Mouse (Mus musculus): ENCODE results near the gene Tnfsfm13.

The Tnfsfm13 gene

GRCm38 (mm10) chr11:69657462-69657881, 38.4 kb downstream of the Tnfsfm13 start:
- ChIA-PET POLR2A (interaction anchor here (0.5 to 17.2 kb wide), 49 partner anchors 7 to 334 kb away, joined by 3 to 592 read pairs (median 5); partner anchors contain the start of genes Cd68 (in 4 of the 4), Fxr2 (in 3 of the 4), Senp3 (in 3 of the 4) and Eif4a1 (in 2 of the 4)), CTCF (interaction anchor here (0.6 to 6.0 kb wide), 32 partner anchors 8 to 229 kb away, joined by 3 to 111 read pairs (median 4); partner anchors contain the start of genes Cd68 (in 3 of the 4), Fxr2 (in 3 of the 4), Fgf11 (in 1 of the 4) and Senp3 (in 1 of the 4))

- ChIA-PET CTCF (interaction anchor here (0.5 to 6.0 kb wide), 38 partner anchors 8 to 304 kb away, joined by 3 to 111 read pairs (median 4); partner anchors contain the start of genes Cd68 (in 3 of the 4), Fxr2 (in 3 of the 4), Atp1b2 (in 1 of the 4) and Fgf11 (in 1 of the 4)), POLR2A (interaction anchor here (0.5 to 17.2 kb wide), 68 partner anchors 7 to 583 kb away, joined by 3 to 592 read pairs (median 5); partner anchors contain the start of genes Cd68 (in 4 of the 4), Eif4a1 (in 3 of the 4), Fxr2 (in 3 of the 4) and Senp3 (in 3 of the 4))
Measured at GRCm38 (mm10) chr11:69656617-69657461, 39.1 kb downstream of the Tnfsfm13 start.

- POLR2A ChIA-PET, result interaction anchor here (0.5 to 17.2 kb wide), 64 partner anchors 8 to 583 kb away, joined by 3 to 592 read pairs (median 5); partner anchors contain the start of genes Cd68 (in 4 of the 4), Eif4a1 (in 3 of the 4), Fxr2 (in 3 of the 4) and Mpdu1 (in 2 of the 4)
Measured at GRCm38 (mm10) chr11:69656065-69656455, 39.8 kb downstream of the Tnfsfm13 start.

GRCm38 (mm10) chr11:69655264-69656064, 40.4 kb downstream of the Tnfsfm13 start, which contains the start of gene Sox15:
Gene Sox15 (plus strand): TSS chr11:69655314.
- CTCF ChIA-PET, result interaction anchor here (0.5 to 6.0 kb wide), 51 partner anchors 8 to 753 kb away, joined by 3 to 111 read pairs (median 6); partner anchors contain the start of genes Cd68 (in 2 of the 4), Fxr2 (in 2 of the 4), Senp3 (in 2 of the 4) and Atp1b2 (in 1 of the 4)
- POLR2A ChIA-PET, result interaction anchor here (0.5 to 17.2 kb wide), 90 partner anchors 9 to 582 kb away, joined by 3 to 592 read pairs (median 5); partner anchors contain the start of genes Cd68 (in 4 of the 4), Fxr2 (in 4 of the 4), Senp3 (in 4 of the 4) and Eif4a1 (in 3 of the 4)

More at GRCm38 (mm10) chr11:69656065-69656455, 39.8 kb downstream of the Tnfsfm13 start:
- CTCF ChIA-PET, result interaction anchor here (0.5 to 6.0 kb wide), 36 partner anchors 8 to 380 kb away, joined by 3 to 111 read pairs (median 7); partner anchors contain the start of genes Cd68 (in 2 of the 4), Fxr2 (in 2 of the 4), Atp1b2 (in 1 of the 4) and Senp3 (in 1 of the 4)

- CTCF ChIA-PET, result interaction anchor here (0.5 to 6.0 kb wide), 45 partner anchors 11 to 752 kb away, joined by 3 to 111 read pairs (median 6); partner anchors contain the start of genes Cd68 (in 2 of the 4), Fxr2 (in 2 of the 4), Senp3 (in 2 of the 4) and Atp1b2 (in 1 of the 4)
- POLR2A ChIA-PET, result interaction anchor here (0.6 to 17.2 kb wide), 80 partner anchors 9 to 581 kb away, joined by 3 to 592 read pairs (median 5); partner anchors contain the start of genes Cd68 (in 4 of the 4), Fxr2 (in 4 of the 4), Senp3 (in 4 of the 4) and Eif4a1 (in 3 of the 4)
Measured at GRCm38 (mm10) chr11:69654760-69655159, 41.1 kb downstream of the Tnfsfm13 start.

GRCm38 (mm10) chr11:69653399-69653798, 42.5 kb downstream of the Tnfsfm13 start:
- ChIA-PET CTCF (interaction anchor here in 1 of 4 experiments (0.9 to 6.0 kb wide), 3 partner anchors 9 to 63 kb away, joined by 3 to 111 read pairs (median 33); partner anchors contain the start of genes Fxr2 and Mpdu1), POLR2A (interaction anchor here (0.7 to 17.2 kb wide), 29 partner anchors 9 to 456 kb away, joined by 3 to 592 read pairs (median 11); partner anchors contain the start of genes Cd68 (in 3 of the 4), Mpdu1 (in 3 of the 4), Eif4a1 (in 2 of the 4) and Fxr2 (in 2 of the 4))

GRCm38 (mm10) chr11:69645860-69646259, 50.0 kb downstream of the Tnfsfm13 start:
- ChIA-PET POLR2A (interaction anchor here in 3 of 4 experiments (0.6 to 20.2 kb wide), 13 partner anchors 9 to 155 kb away, joined by 3 to 223 read pairs (median 5); partner anchors contain the start of genes Sox15 (in 3 of the 3), Fxr2 (in 2 of the 3), Cd68 (in 1 of the 3) and Mpdu1 (in 1 of the 3)), CTCF (interaction anchor here in 1 of 4 experiments (0.6 kb wide), 1 partner anchor 54 kb away, joined by 10 read pairs; no protein-coding TSS in a partner anchor)

- POLR2A ChIA-PET, result interaction anchor here in 3 of 4 experiments (0.5 to 20.2 kb wide), 10 partner anchors 16 to 140 kb away, joined by 3 to 223 read pairs (median 4); partner anchors contain the start of genes Mpdu1 (in 2 of the 3), Cd68 (in 1 of the 3), Eif4a1 (in 1 of the 3) and Sox15 (in 1 of the 3)
- CTCF ChIA-PET, result interaction anchor here in 1 of 4 experiments (0.7 kb wide), 1 partner anchor 203 kb away, joined by 7 read pairs; the partner anchor contains the start of gene Tmem256
Measured at GRCm38 (mm10) chr11:69635471-69635870, 60.4 kb downstream of the Tnfsfm13 start.

- CTCF ChIA-PET, result interaction anchor here (0.5 to 3.1 kb wide), 57 partner anchors 8 to 728 kb away, joined by 3 to 33 read pairs (median 4); partner anchors contain the start of genes Mpdu1 (in 2 of the 4), Sat2 (in 2 of the 4), Sox15 (in 2 of the 4) and 2810408A11Rik (in 1 of the 4)
Measured at GRCm38 (mm10) chr11:69633128-69633866, 62.6 kb downstream of the Tnfsfm13 start.

More at GRCm38 (mm10) chr11:69633128-69633866, 62.6 kb downstream of the Tnfsfm13 start:
- POLR2A ChIA-PET, result interaction anchor here (0.5 to 20.2 kb wide), 98 partner anchors 8 to 604 kb away, joined by 3 to 223 read pairs (median 4); partner anchors contain the start of genes Sox15 (in 4 of the 4), Trp53 (in 4 of the 4), Cd68 (in 3 of the 4) and Mpdu1 (in 3 of the 4)
